Mouse (Mus musculus): ENCODE measurements around the gene a. TPM values are rescaled to one million over a fixed set of nuclear protein-coding genes. Genes with fewer than 3 reads are reported as not detected.
A peak's percentile ranks its signal among the peaks of the same experiment; 100 is the strongest.

Gene a
- polyA plus RNA-seq, 1 experiment from 2014 or later: not detected

- H3K4me1 ChIP-seq (ENCODE audit: control insufficient read depth, low read depth, low read length): no peaks in the 10 kb centered on the region
These were observed 14.7 kb upstream of the a start for GRCm38 (mm10) chr2:154776496-154776895.

GRCm38 (mm10) chr2:154779648-154780047 is 11.6 kb upstream of the a start:
- Histone ChIP-seq H3K27me3 (ENCODE audit: control insufficient read depth, insufficient read depth, low read depth, low read length) (peaks cover 4% of the 10 kb centered on the region; the same call in 1 of the 2 replicates), H3K4me3 (ENCODE audit: low read depth, low read length) (no peak overlapping the region), H3K9ac (ENCODE audit: low read depth, low read length) (no peak overlapping the region), H3K4me2 (ENCODE audit: low read depth, low read length) (no peak overlapping the region), H3K27ac (ENCODE audit: low read length) (no peak overlapping the region), H3K9me3 (replicated peaks; ENCODE audit: control insufficient read depth, low read length) (no peaks in the 10 kb centered on the region), H3K4me1 (ENCODE audit: control insufficient read depth, low read depth, low read length) (no peaks in the 10 kb centered on the region), H3K36me3 (ENCODE audit: control insufficient read depth, insufficient read depth) (no peaks in the 10 kb centered on the region)
- ATAC-seq (ENCODE audit: low read depth): no peak
- WGBS (ENCODE audit: insufficient replicate concordance): 71% methylated on average over 3 of the region's 3 CpGs

More at GRCm38 (mm10) chr2:154776496-154776895, 14.7 kb upstream of the a start:
- Histone ChIP-seq H3K9me3 (replicated peaks; ENCODE audit: control insufficient read depth, low read length) (no peaks in the 10 kb centered on the region; the same call in 1 of the 2 replicates), H3K27ac (ENCODE audit: low read length) (no peak overlapping the region), H3K36me3 (ENCODE audit: control insufficient read depth, insufficient read depth) (no peaks in the 10 kb centered on the region), H3K27me3 (ENCODE audit: control insufficient read depth, insufficient read depth, low read depth, low read length) (peaks cover 4% of the 10 kb centered on the region; the same call in 1 of the 2 replicates), H3K9ac (ENCODE audit: low read depth, low read length) (no peak overlapping the region), H3K4me3 (ENCODE audit: low read depth, low read length) (no peak overlapping the region), H3K4me2 (ENCODE audit: low read depth, low read length) (no peak overlapping the region)
- no peak for ATAC-seq (ENCODE audit: low read depth)
- WGBS (ENCODE audit: insufficient replicate concordance): 63% methylated on average over 7 of the region's 7 CpGs

GRCm38 (mm10) chr2:154782361-154782760 is 8.8 kb upstream of the a start:
- Histone ChIP-seq H3K27ac (ENCODE audit: low read length) (no peak overlapping the region), H3K27me3 (ENCODE audit: control insufficient read depth, insufficient read depth, low read depth, low read length) (peaks cover 4% of the 10 kb centered on the region; the same call in 1 of the 2 replicates), H3K9ac (ENCODE audit: low read depth, low read length) (no peak overlapping the region), H3K4me1 (ENCODE audit: control insufficient read depth, low read depth, low read length) (peaks cover 19% of the 10 kb centered on the region), H3K9me3 (replicated peaks; ENCODE audit: control insufficient read depth, low read length) (no peaks in the 10 kb centered on the region), H3K4me3 (ENCODE audit: low read depth, low read length) (no peak overlapping the region), H3K4me2 (ENCODE audit: low read depth, low read length) (no peak overlapping the region), H3K36me3 (ENCODE audit: control insufficient read depth, insufficient read depth) (no peaks in the 10 kb centered on the region)
- WGBS (ENCODE audit: insufficient replicate concordance): 70% methylated on average over 4 of the region's 4 CpGs
- no peak for ATAC-seq (ENCODE audit: low read depth)

DNA sequence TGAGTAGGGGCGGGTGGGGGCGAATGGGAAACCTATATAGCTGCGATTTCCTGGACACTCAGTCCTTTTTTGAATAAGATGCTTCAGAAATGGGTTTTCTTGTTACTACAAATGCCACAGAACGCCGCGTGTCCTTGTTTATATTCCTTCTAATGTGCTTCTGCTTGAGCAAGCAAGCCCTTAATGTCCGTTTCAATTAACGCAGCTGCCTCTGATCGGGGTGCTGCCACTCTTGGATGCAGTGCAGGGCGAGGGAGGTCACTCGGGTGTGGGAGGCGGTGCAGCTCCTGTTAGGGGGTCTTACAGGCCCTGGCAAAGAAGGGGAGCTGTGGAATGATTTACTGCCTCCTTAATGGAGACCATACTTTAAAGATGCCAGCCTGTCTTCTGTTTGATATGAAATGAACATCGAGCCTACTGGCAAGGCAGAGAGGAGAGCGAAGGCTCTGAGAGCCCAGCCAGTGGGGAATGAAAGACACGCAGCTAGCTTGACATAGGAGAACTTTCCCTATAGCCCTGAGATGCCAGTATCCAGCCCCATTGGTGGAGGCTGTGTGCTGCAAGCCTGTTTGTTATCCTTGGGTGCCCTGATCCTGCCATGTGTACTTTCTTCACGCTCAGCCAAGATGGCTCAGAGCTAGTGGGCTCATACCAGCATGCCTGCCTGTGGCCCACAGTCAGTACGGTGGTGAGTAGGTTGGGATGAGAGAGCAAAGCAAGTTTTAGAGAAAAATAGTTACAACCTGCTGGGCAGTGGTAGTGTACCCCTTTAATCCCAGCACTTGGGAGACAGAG is 8.1 kb upstream of the a start:
- Histone ChIP-seq H3K9ac (ENCODE audit: low read depth, low read length) (no peak overlapping the region), H3K27me3 (ENCODE audit: control insufficient read depth, insufficient read depth, low read depth, low read length) (peaks cover 4% of the 10 kb centered on the region; the same call in 1 of the 2 replicates), H3K9me3 (replicated peaks; ENCODE audit: control insufficient read depth, low read length) (no peaks in the 10 kb centered on the region)

GRCm38 (mm10) chr2:154785284-154785683 is 5.9 kb upstream of the a start:
- ATAC-seq (ENCODE audit: low read depth): no peak
- no peaks in the 10 kb centered on the region for H3K36me3 ChIP-seq (ENCODE audit: control insufficient read depth, insufficient read depth)
- no peak overlapping the region for H3K4me2 ChIP-seq (ENCODE audit: low read depth, low read length)
- no peaks in the 10 kb centered on the region for H3K27me3 ChIP-seq (ENCODE audit: control insufficient read depth, insufficient read depth, low read depth, low read length)
- no peak overlapping the region for H3K9ac ChIP-seq (ENCODE audit: low read depth, low read length)
- 50% methylated on average over 3 of the region's 3 CpGs for WGBS (ENCODE audit: insufficient replicate concordance)
- no peak overlapping the region for H3K27ac ChIP-seq (ENCODE audit: low read length)
- no peak overlapping the region for H3K4me3 ChIP-seq (ENCODE audit: low read depth, low read length)
- H3K4me1 ChIP-seq (ENCODE audit: control insufficient read depth, low read depth, low read length): peaks cover 32% of the 10 kb centered on the region
- no peaks in the 10 kb centered on the region for H3K9me3 ChIP-seq (replicated peaks; ENCODE audit: control insufficient read depth, low read length)

More for the DNA sequence above, 8.1 kb upstream of the a start:
- Histone ChIP-seq H3K36me3 (ENCODE audit: control insufficient read depth, insufficient read depth) (no peaks in the 10 kb centered on the region), H3K27ac (ENCODE audit: low read length) (no peak overlapping the region), H3K4me3 (ENCODE audit: low read depth, low read length) (no peak overlapping the region), H3K4me1 (ENCODE audit: control insufficient read depth, low read depth, low read length) (peaks cover 19% of the 10 kb centered on the region), H3K4me2 (ENCODE audit: low read depth, low read length) (no peak overlapping the region)
- 70% methylated on average over 17 of the region's 17 CpGs for WGBS (ENCODE audit: insufficient replicate concordance)
- ATAC-seq (ENCODE audit: low read depth): no peak

DNA sequence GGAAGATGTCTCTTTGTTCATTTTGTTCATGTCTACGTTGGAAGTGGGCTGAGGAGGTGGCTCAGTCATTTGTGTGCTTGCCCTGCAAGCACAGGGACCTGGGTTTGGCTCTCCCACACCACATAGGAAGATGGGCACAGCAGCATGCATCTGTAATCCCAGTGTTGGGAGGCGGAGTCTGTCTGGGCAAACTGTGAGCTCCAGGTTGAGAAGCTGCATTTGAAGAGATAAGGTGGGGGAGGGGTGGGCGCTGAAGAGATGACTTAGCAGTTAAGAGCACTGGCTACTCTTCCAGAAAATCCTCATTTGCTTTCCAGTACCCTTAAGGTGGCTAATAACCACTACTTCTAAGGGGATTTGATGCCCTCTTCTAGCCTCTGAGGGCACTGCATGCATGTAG is 5.0 kb upstream of the a start:
- Histone ChIP-seq H3K27me3 (ENCODE audit: control insufficient read depth, insufficient read depth, low read depth, low read length) (no peaks in the 10 kb centered on the region), H3K27ac (ENCODE audit: low read length) (peak overlapping the region; percentile 84), H3K9ac (ENCODE audit: low read depth, low read length) (peak overlapping the region; percentile 52), H3K36me3 (ENCODE audit: control insufficient read depth, insufficient read depth) (no peaks in the 10 kb centered on the region), H3K9me3 (replicated peaks; ENCODE audit: control insufficient read depth, low read length) (no peaks in the 10 kb centered on the region), H3K4me3 (ENCODE audit: low read depth, low read length) (peak overlapping the region; percentile 23; the same call in 1 of the 2 replicates), H3K4me1 (ENCODE audit: control insufficient read depth, low read depth, low read length) (peaks cover 33% of the 10 kb centered on the region), H3K4me2 (ENCODE audit: low read depth, low read length) (peak overlapping the region; percentile 63)
- 20% methylated on average over 3 of the region's 3 CpGs for WGBS (ENCODE audit: insufficient replicate concordance)
- ATAC-seq (ENCODE audit: low read depth): peak; percentile 22

- Histone ChIP-seq H3K27me3 (ENCODE audit: control insufficient read depth, insufficient read depth, low read depth, low read length) (no peaks in the 10 kb centered on the region), H3K4me3 (ENCODE audit: low read depth, low read length) (peak overlapping the region; percentile 23; the same call in 1 of the 2 replicates), H3K4me1 (ENCODE audit: control insufficient read depth, low read depth, low read length) (peaks cover 33% of the 10 kb centered on the region), H3K27ac (ENCODE audit: low read length) (peak overlapping the region; percentile 84), H3K4me2 (ENCODE audit: low read depth, low read length) (peak overlapping the region; percentile 63), H3K36me3 (ENCODE audit: control insufficient read depth, insufficient read depth) (no peaks in the 10 kb centered on the region), H3K9me3 (replicated peaks; ENCODE audit: control insufficient read depth, low read length) (no peaks in the 10 kb centered on the region), H3K9ac (ENCODE audit: low read depth, low read length) (peak overlapping the region; percentile 52)
- 70% methylated on average over 11 of the region's 11 CpGs for WGBS (ENCODE audit: insufficient replicate concordance)
- no peak for ATAC-seq (ENCODE audit: low read depth)
These were observed 4.4 kb upstream of the a start for GRCm38 (mm10) chr2:154786776-154787175.

GRCm38 (mm10) chr2:154789381-154789780 is 1.8 kb upstream of the a start:
- Histone ChIP-seq H3K9me3 (replicated peaks; ENCODE audit: control insufficient read depth, low read length) (no peaks in the 10 kb centered on the region), H3K36me3 (ENCODE audit: control insufficient read depth, insufficient read depth) (no peaks in the 10 kb centered on the region), H3K4me2 (ENCODE audit: low read depth, low read length) (peak overlapping the region; percentile 90), H3K4me3 (ENCODE audit: low read depth, low read length) (no peak overlapping the region; the same call in 1 of the 2 replicates), H3K27ac (ENCODE audit: low read length) (peak overlapping the region; percentile 97), H3K27me3 (ENCODE audit: control insufficient read depth, insufficient read depth, low read depth, low read length) (no peaks in the 10 kb centered on the region), H3K4me1 (ENCODE audit: control insufficient read depth, low read depth, low read length) (peaks cover 51% of the 10 kb centered on the region), H3K9ac (ENCODE audit: low read depth, low read length) (no peak overlapping the region; the same call in 1 of the 2 replicates)
- no peak for ATAC-seq (ENCODE audit: low read depth)
- 63% methylated on average over 6 of the region's 6 CpGs for WGBS (ENCODE audit: insufficient replicate concordance)

GRCm38 (mm10) chr2:154789977-154790655 is 1.1 kb upstream of the a start:
- H3K27me3 ChIP-seq (ENCODE audit: control insufficient read depth, insufficient read depth, low read depth, low read length): no peaks in the 10 kb centered on the region
- peak overlapping the region; percentile 67 for H3K9ac ChIP-seq (ENCODE audit: low read depth, low read length)
- WGBS (ENCODE audit: insufficient replicate concordance): 14% methylated on average over 14 of the region's 14 CpGs
- H3K36me3 ChIP-seq (ENCODE audit: control insufficient read depth, insufficient read depth): peaks cover 5% of the 10 kb centered on the region
- ATAC-seq (ENCODE audit: low read depth): no peak
- H3K9me3 ChIP-seq (replicated peaks; ENCODE audit: control insufficient read depth, low read length): no peaks in the 10 kb centered on the region
- H3K4me1 ChIP-seq (ENCODE audit: control insufficient read depth, low read depth, low read length): peaks cover 58% of the 10 kb centered on the region
- peak overlapping the region; percentile 100 for H3K4me3 ChIP-seq (ENCODE audit: low read depth, low read length)
- peak overlapping the region; percentile 97 for H3K27ac ChIP-seq (ENCODE audit: low read length)
- H3K4me2 ChIP-seq (ENCODE audit: low read depth, low read length): peak overlapping the region; percentile 90

Measured in liver, embryonic 16.5 days (tissue).